Mouse (Mus musculus): Measurements from ENCODE around the gene Zfp14. TPM values are rescaled to one million over a fixed set of nuclear protein-coding genes. Genes with fewer than 3 reads are reported as not detected.

The Zfp14 gene
- total RNA-seq, 2 experiments from 2014 or later: 0.52 to 1.4 TPM

Other genes with a start within 250 kb of the Zfp14 start
- 8.0 and 8.5 TPM in 2 replicates for gene Zfp790, start 235.3 kb downstream of the Zfp14 start, total RNA-seq (2014; fragmentation: Nextera tagmentation)
- gene Zfp790, start 235.3 kb downstream of the Zfp14 start, total RNA-seq (2017): 10.5 and 18.4 TPM in 2 replicates
- gene Zfp940, start 197.7 kb downstream of the Zfp14 start, total RNA-seq (2014; fragmentation: Nextera tagmentation): 5.3 and 6.6 TPM in 2 replicates
- gene Zfp940, start 197.7 kb downstream of the Zfp14 start, total RNA-seq (2017): 3.9 and 4.6 TPM in 2 replicates
- 8.2 and 8.4 TPM in 2 replicates for gene Zfp420, start 191.4 kb downstream of the Zfp14 start, total RNA-seq (2014; fragmentation: Nextera tagmentation)
- gene Zfp420, start 191.4 kb downstream of the Zfp14 start, total RNA-seq (2017): 2.8 and 4.3 TPM in 2 replicates
- 6.1 and 8.0 TPM in 2 replicates for gene Zfp27, start 144.8 kb downstream of the Zfp14 start, total RNA-seq (2014; fragmentation: Nextera tagmentation)
- gene Zfp27, start 144.8 kb downstream of the Zfp14 start, total RNA-seq (2017): 10.9 and 13.4 TPM in 2 replicates
- gene Zfp383, start 143.2 kb downstream of the Zfp14 start, total RNA-seq (2014; fragmentation: Nextera tagmentation): 3.7 TPM in 1 of 2 replicates, not detected in the other
- 0.31 and 2.8 TPM in 2 replicates for gene Zfp383, start 143.2 kb downstream of the Zfp14 start, total RNA-seq (2017)
- 10.7 and 12.4 TPM in 2 replicates for gene Zfp74, start 97.3 kb downstream of the Zfp14 start, total RNA-seq (2014; fragmentation: Nextera tagmentation)
- 6.9 and 9.3 TPM in 2 replicates for gene Zfp74, start 97.3 kb downstream of the Zfp14 start, total RNA-seq (2017)
- 16.5 and 22.3 TPM in 2 replicates for gene Zfp568, start 67.4 kb downstream of the Zfp14 start, total RNA-seq (2014; fragmentation: Nextera tagmentation)
- 50.3 and 51.3 TPM in 2 replicates for gene Zfp568, start 67.4 kb downstream of the Zfp14 start, total RNA-seq (2017)
- 7.0 and 9.2 TPM in 2 replicates for gene Zfp82, start 21.5 kb upstream of the Zfp14 start, total RNA-seq (2014; fragmentation: Nextera tagmentation)
- 3.0 and 9.6 TPM in 2 replicates for gene Zfp82, start 21.5 kb upstream of the Zfp14 start, total RNA-seq (2017)
- 2.8 TPM in 1 of 2 replicates, not detected in the other for gene Gm26920, start 39.0 kb upstream of the Zfp14 start, total RNA-seq (2014; fragmentation: Nextera tagmentation)
- not detected in 2 replicates for gene Gm26920, start 39.0 kb upstream of the Zfp14 start, total RNA-seq (2017)
- gene Zfp566, start 39.1 kb upstream of the Zfp14 start, total RNA-seq (2014; fragmentation: Nextera tagmentation): 7.6 and 15.7 TPM in 2 replicates
- gene Zfp566, start 39.1 kb upstream of the Zfp14 start, total RNA-seq (2017): 3.2 and 6.0 TPM in 2 replicates
- 41.6 and 58.5 TPM in 2 replicates for gene Zfp260, start 43.4 kb upstream of the Zfp14 start, total RNA-seq (2014; fragmentation: Nextera tagmentation)
- gene Zfp260, start 43.4 kb upstream of the Zfp14 start, total RNA-seq (2017): 26.1 and 28.7 TPM in 2 replicates
- 9.7 and 13.3 TPM in 2 replicates for gene Zfp382, start 70.6 kb upstream of the Zfp14 start, total RNA-seq (2014; fragmentation: Nextera tagmentation)
- 7.7 and 8.3 TPM in 2 replicates for gene Zfp382, start 70.6 kb upstream of the Zfp14 start, total RNA-seq (2017)
- 52.0 and 61.0 TPM in 2 replicates for gene Zfp146, start 118.4 kb upstream of the Zfp14 start, total RNA-seq (2014; fragmentation: Nextera tagmentation)
- gene Zfp146, start 118.4 kb upstream of the Zfp14 start, total RNA-seq (2017): 80.7 and 101 TPM in 2 replicates
- gene Cox7a1, start 132.8 kb upstream of the Zfp14 start, total RNA-seq (2014; fragmentation: Nextera tagmentation): not detected in 2 replicates
- gene Cox7a1, start 132.8 kb upstream of the Zfp14 start, total RNA-seq (2017): 1.5 TPM in 1 of 2 replicates, not detected in the other
- gene Capns1, start 147.4 kb upstream of the Zfp14 start, total RNA-seq (2014; fragmentation: Nextera tagmentation): 236 and 240 TPM in 2 replicates
- gene Capns1, start 147.4 kb upstream of the Zfp14 start, total RNA-seq (2017): 176 and 196 TPM in 2 replicates
- 79.3 and 81.3 TPM in 2 replicates for gene Polr2i, start 180.6 kb upstream of the Zfp14 start, total RNA-seq (2014; fragmentation: Nextera tagmentation)
- 62.3 and 79.3 TPM in 2 replicates for gene Polr2i, start 180.6 kb upstream of the Zfp14 start, total RNA-seq (2017)
- 113 and 115 TPM in 2 replicates for gene Tbcb, start 180.9 kb upstream of the Zfp14 start, total RNA-seq (2014; fragmentation: Nextera tagmentation)
- gene Tbcb, start 180.9 kb upstream of the Zfp14 start, total RNA-seq (2017): 48.2 and 53.7 TPM in 2 replicates
- not detected in 2 replicates for gene Ovol3, start 184.3 kb upstream of the Zfp14 start, total RNA-seq (2014; fragmentation: Nextera tagmentation)
- not detected in 2 replicates for gene Ovol3, start 184.3 kb upstream of the Zfp14 start, total RNA-seq (2017)
- gene Thap8, start 228.7 kb upstream of the Zfp14 start, total RNA-seq (2014; fragmentation: Nextera tagmentation): not detected in 2 replicates
- gene Thap8, start 228.7 kb upstream of the Zfp14 start, total RNA-seq (2017): 0.57 TPM in 1 of 2 replicates, not detected in the other
- gene Wdr62, start 229.0 kb upstream of the Zfp14 start, total RNA-seq (2014; fragmentation: Nextera tagmentation): 21.6 and 29.4 TPM in 2 replicates
- 4.0 and 5.8 TPM in 2 replicates for gene Wdr62, start 229.0 kb upstream of the Zfp14 start, total RNA-seq (2017)
- gene Clip3, start 240.3 kb upstream of the Zfp14 start, total RNA-seq (2014; fragmentation: Nextera tagmentation): not detected in 2 replicates
- gene Clip3, start 240.3 kb upstream of the Zfp14 start, total RNA-seq (2017): not detected in 2 replicates

Data from granulocyte monocyte progenitor cell, adult 5-6 weeks (primary cell).